16 mouse cellular contexts compared by ENCODE assay signal in the genomic region with DNA sequence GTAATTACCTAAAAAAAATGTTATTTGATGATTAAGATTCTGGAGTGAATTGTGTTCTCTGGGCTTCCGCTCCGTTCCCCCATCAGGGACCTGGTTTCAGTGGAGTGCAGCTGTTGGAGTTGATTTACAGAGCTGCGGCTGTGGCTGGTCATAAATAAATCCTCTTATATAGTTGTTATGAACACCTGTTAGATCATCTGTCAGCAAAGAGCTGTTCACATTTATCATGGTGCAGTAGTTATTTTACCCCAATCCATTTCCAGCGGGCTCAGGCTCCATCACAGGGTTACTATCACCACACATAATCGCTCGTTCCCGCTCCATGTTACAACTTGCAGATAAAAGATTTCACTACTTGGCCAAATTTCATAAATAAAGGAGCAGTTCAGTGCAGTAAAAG.
"Had no signal": no experiment of that assay in that cellular context is flagged by ENCODE, and none has a peak within 500 bp of the region (broad histone marks: within the 10 kb centered on the region; RNA-seq: fewer than 3 reads in every experiment).

No protein-coding gene starts in this region.

- H3K9ac ChIP-seq: kidney, embryonic 15.5 days; liver, embryonic 15.5 days; midbrain, embryonic 12.5 days; neural tube, embryonic 15.5 days; stomach, embryonic 15.5 days had no signal

- H3K4me1 ChIP-seq: liver, embryonic 15.5 days; stomach, embryonic 15.5 days had no signal

- H3K4me2 ChIP-seq: kidney, embryonic 15.5 days; liver, embryonic 11.5 days; liver, embryonic 15.5 days; midbrain, embryonic 12.5 days; neural tube, embryonic 15.5 days; stomach, embryonic 15.5 days had no signal

- H3K9me3 ChIP-seq: kidney, embryonic 15.5 days; liver, embryonic 15.5 days; midbrain, embryonic 12.5 days; neural tube, embryonic 15.5 days; stomach, embryonic 15.5 days had no signal

- H3K27me3 ChIP-seq: liver, embryonic 15.5 days; stomach, embryonic 15.5 days had no signal

- H3K27ac ChIP-seq: kidney, embryonic 15.5 days; liver, embryonic 15.5 days; midbrain, embryonic 12.5 days; neural tube, embryonic 15.5 days; stomach, embryonic 15.5 days had no signal

- DNase-seq: kidney, adult 2 months; kidney, postnatal 36 days; left cerebral cortex, postnatal 4 days; lung, adult 2 months; lung, postnatal 4 days; right cerebral cortex, postnatal 4 days; thymus, adult 2 months; thymus, postnatal 25 days had no signal

- ATAC-seq: intestine, embryonic 16.5 days; lung, postnatal 0 days had no signal

- H3K36me3 ChIP-seq: kidney, embryonic 15.5 days; liver, embryonic 15.5 days; midbrain, embryonic 12.5 days; neural tube, embryonic 15.5 days; stomach, embryonic 15.5 days had no signal

- H3K4me3 ChIP-seq: kidney, embryonic 15.5 days; liver, embryonic 15.5 days; midbrain, embryonic 12.5 days; neural tube, embryonic 15.5 days; stomach, embryonic 15.5 days had no signal
